Mouse (Mus musculus) olfactory bulb, adult 2 months (tissue): ENCODE data around the gene Chrm1.

Experiments used
- CTCF ChIP-seq: fragments of 200-500 bp; IDR thresholded peaks from 2 replicates; pipeline ENCODE4 v1.5.1; 2012; ENCODE audit warnings: low read depth, mild to moderate bottlenecking, low read length, moderate library complexity; ENCODE audit not compliant: insufficient read depth
- POLR2A ChIP-seq: fragments of 200-500 bp; IDR thresholded peaks from 2 replicates; pipeline ENCODE4 v1.6.1; 2012; ENCODE audit warnings: mild to moderate bottlenecking, low read depth, low read length, moderate library complexity; ENCODE audit not compliant: insufficient read depth

DNA sequence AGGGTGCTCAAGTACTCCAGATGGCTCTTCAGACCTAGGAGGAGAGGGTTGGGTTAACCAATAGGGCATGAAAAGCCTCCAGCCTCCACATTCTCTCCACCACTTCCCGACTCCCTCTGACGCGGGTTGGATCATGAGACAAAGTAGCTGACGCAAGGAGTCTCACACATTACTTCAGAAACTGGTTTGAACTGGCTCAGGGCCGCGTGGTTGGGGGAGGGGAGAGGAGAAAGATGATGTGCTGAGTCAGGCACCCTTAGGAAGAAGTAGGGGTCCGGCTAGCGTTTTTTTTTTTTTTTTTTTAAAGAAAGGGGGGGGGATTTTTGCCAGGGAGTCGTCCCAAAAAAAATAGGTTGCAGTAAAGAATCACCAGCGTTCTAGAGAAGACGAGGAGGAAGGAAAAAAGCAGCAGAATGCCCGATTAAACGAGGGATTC lies 49.3 kb downstream of the Chrm1 start:
- TF ChIP-seq CTCF (no peak), POLR2A (no peak)
